Mouse (Mus musculus) hindbrain, embryonic 16.5 days (tissue): Measurements from ENCODE around the gene Foxo3. TPM values are rescaled to one million over a fixed set of nuclear protein-coding genes. Genes with fewer than 3 reads are reported as not detected.

Source experiments
- ATAC-seq: fragments of 200-750 bp; cut with Nextera tagmentation; 2 replicates; pipeline ENCODE4 v1.8.0; 2017; ENCODE audit warnings: moderate TSS enrichment, moderate library complexity
- H3K27ac ChIP-seq: fragments of 300-500 bp; sonication (generic); 2 replicates; pipeline ENCODE4 v1.5.1; 2014; ENCODE audit warnings: low read depth, mild to moderate bottlenecking, control low read depth, low read length, moderate library complexity
- H3K27me3 ChIP-seq: fragments of 300-500 bp; sonication (generic); replicated peaks from 2 replicates; pipeline ENCODE4 v1.6.1; 2014; ENCODE audit warnings: low read length; ENCODE audit not compliant: control insufficient read depth, insufficient read depth
- H3K36me3 ChIP-seq: fragments of 300-500 bp; sonication (generic); 2 replicates; pipeline ENCODE4 v1.6.1; 2014; ENCODE audit warnings: mild to moderate bottlenecking, low read length, moderate library complexity, mixed read lengths; ENCODE audit not compliant: control insufficient read depth, insufficient read depth
- H3K4me1 ChIP-seq: fragments of 300-500 bp; sonication (generic); 2 replicates; pipeline ENCODE4 v1.6.1; 2014; ENCODE audit warnings: low read depth, low read length; ENCODE audit not compliant: control insufficient read depth, insufficient read depth
- H3K4me2 ChIP-seq: fragments of 300-500 bp; sonication (generic); 2 replicates; pipeline ENCODE4 v1.6.1; 2014; ENCODE audit warnings: mild to moderate bottlenecking, low read length, control low read depth, moderate library complexity
- H3K4me3 ChIP-seq: fragments of 300-500 bp; sonication (generic); 2 replicates; pipeline ENCODE4 v1.5.1; 2014; ENCODE audit warnings: mild to moderate bottlenecking, low read length, control low read depth, moderate library complexity
- H3K9ac ChIP-seq: fragments of 300-500 bp; sonication (generic); 2 replicates; pipeline ENCODE4 v1.6.1; 2014; ENCODE audit warnings: low read depth, mild to moderate bottlenecking, control low read depth, low read length, moderate library complexity
- H3K9me3 ChIP-seq: fragments of 300-500 bp; sonication (generic); 2 replicates; pipeline ENCODE4 v1.6.1; 2014; ENCODE audit warnings: mild to moderate bottlenecking, low read length, moderate library complexity; ENCODE audit not compliant: control insufficient read depth
- WGBS: fragments of 180-500 bp; shearing (Covaris S2); extraction: QIAGEN DNeasy Blood & Tissue Kit; methylation state at CpG from one replicate; pipeline ENCODE4 v1.1.7; 2014; 5-methylcytosine and 5-hydroxymethylcytosine counted together
- polyA plus RNA-seq: library from polyadenylated mRNA; unstranded; fragments of >200 nt; fragmentation: Nextera tagmentation; extraction: Ambion mirVana; gene quantifications from 2 replicates; pipeline ENCODE4 v1.2.1, GENCODE M21; 2015

Foxo3 gene
- polyA plus RNA-seq, 1 experiment from 2014 or later, result 4.4 TPM

GRCm38 (mm10) chr10:42247125-42247816 lies 29.3 kb downstream of the Foxo3 start:
- H3K4me3 ChIP-seq, result no peak overlapping the region
- H3K9me3 ChIP-seq, result no peaks in the 10 kb centered on the region
- ATAC-seq, result no peak
- H3K27me3 ChIP-seq, result no peaks in the 10 kb centered on the region
- WGBS, result 83% methylated on average over 11 of the region's 11 CpGs
- H3K36me3 ChIP-seq, result no peaks in the 10 kb centered on the region
- no peak overlapping the region for H3K9ac ChIP-seq
- H3K27ac ChIP-seq, result no peak overlapping the region
- peaks cover 12% of the 10 kb centered on the region for H3K4me1 ChIP-seq
- H3K4me2 ChIP-seq, result no peak overlapping the region

GRCm38 (mm10) chr10:42246483-42246882 lies 30.1 kb downstream of the Foxo3 start:
- Histone ChIP-seq H3K4me2 (no peak overlapping the region), H3K9ac (no peak overlapping the region), H3K27ac (no peak overlapping the region), H3K36me3 (no peaks in the 10 kb centered on the region), H3K4me1 (peaks cover 12% of the 10 kb centered on the region), H3K9me3 (no peaks in the 10 kb centered on the region), H3K27me3 (no peaks in the 10 kb centered on the region), H3K4me3 (no peak overlapping the region)
- 74% methylated on average over 3 of the region's 3 CpGs for WGBS
- no peak for ATAC-seq

DNA sequence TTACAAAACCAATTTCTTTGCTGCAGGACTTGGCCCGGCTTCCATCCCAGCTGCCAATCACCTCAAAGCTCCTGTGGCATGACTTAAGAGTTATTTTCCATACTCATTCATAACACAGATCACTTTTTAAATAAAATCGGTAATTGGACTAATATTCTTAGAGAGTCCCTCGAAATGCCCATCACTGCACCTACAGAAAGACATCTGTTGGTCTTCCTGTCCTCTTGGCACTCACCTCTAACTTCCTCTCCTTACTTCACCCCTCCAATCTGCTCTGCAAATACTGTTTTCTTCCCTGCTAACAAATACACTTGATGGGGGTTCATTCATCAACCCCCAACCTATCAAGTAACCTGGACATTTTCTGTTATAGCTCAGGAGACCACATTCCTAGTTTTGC lies 30.9 kb downstream of the Foxo3 start:
- 90% methylated on average over 3 of the region's 3 CpGs for WGBS
- no peaks in the 10 kb centered on the region for H3K36me3 ChIP-seq
- H3K9ac ChIP-seq, result no peak overlapping the region
- ATAC-seq, result no peak
- H3K9me3 ChIP-seq, result no peaks in the 10 kb centered on the region
- no peak overlapping the region for H3K4me2 ChIP-seq
- no peaks in the 10 kb centered on the region for H3K27me3 ChIP-seq
- H3K27ac ChIP-seq, result no peak overlapping the region
- H3K4me1 ChIP-seq, result peaks cover 8% of the 10 kb centered on the region
- no peak overlapping the region for H3K4me3 ChIP-seq

GRCm38 (mm10) chr10:42245256-42245601 lies 31.3 kb downstream of the Foxo3 start:
- Histone ChIP-seq H3K4me1 (peaks cover 8% of the 10 kb centered on the region), H3K9ac (no peak overlapping the region), H3K27ac (no peak overlapping the region), H3K9me3 (no peaks in the 10 kb centered on the region), H3K27me3 (no peaks in the 10 kb centered on the region), H3K36me3 (no peaks in the 10 kb centered on the region), H3K4me3 (no peak overlapping the region), H3K4me2 (no peak overlapping the region)
- 84% methylated on average over 3 of the region's 3 CpGs for WGBS
- no peak for ATAC-seq

- Histone ChIP-seq H3K36me3 (no peaks in the 10 kb centered on the region), H3K4me2 (no peak overlapping the region), H3K4me3 (no peak overlapping the region), H3K27me3 (no peaks in the 10 kb centered on the region), H3K9ac (no peak overlapping the region), H3K4me1 (peaks cover 8% of the 10 kb centered on the region), H3K27ac (no peak overlapping the region), H3K9me3 (no peaks in the 10 kb centered on the region)
- WGBS, result 74% methylated on average over 8 of the region's 8 CpGs
- no peak for ATAC-seq
These were observed 31.9 kb downstream of the Foxo3 start for GRCm38 (mm10) chr10:42244420-42245255.

DNA sequence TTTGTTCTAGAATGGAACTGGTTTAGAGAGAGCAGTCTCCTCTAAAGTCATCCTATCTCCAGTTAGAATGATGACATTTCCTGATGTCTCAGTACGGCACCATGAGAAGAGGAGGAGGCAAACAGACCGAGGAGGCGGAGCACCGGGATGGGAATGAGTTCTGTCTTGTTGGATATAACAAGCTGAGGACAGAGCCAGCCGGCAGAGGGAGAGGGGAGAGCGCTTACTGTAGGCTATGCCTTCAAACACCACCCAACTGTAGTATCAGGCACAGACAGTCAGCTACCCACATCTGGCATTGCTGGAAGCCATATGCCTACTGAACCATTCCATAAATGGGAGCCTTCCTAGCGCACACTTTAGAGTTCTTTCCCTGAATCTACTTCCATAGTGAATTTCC lies 32.6 kb downstream of the Foxo3 start:
- WGBS, result 93% methylated on average over 7 of the region's 7 CpGs
- H3K27me3 ChIP-seq, result no peaks in the 10 kb centered on the region
- ATAC-seq, result no peak
- no peak overlapping the region for H3K9ac ChIP-seq
- H3K9me3 ChIP-seq, result no peaks in the 10 kb centered on the region
- no peak overlapping the region for H3K27ac ChIP-seq
- H3K36me3 ChIP-seq, result no peaks in the 10 kb centered on the region
- H3K4me2 ChIP-seq, result no peak overlapping the region
- H3K4me1 ChIP-seq, result peaks cover 5% of the 10 kb centered on the region
- H3K4me3 ChIP-seq, result no peak overlapping the region

DNA sequence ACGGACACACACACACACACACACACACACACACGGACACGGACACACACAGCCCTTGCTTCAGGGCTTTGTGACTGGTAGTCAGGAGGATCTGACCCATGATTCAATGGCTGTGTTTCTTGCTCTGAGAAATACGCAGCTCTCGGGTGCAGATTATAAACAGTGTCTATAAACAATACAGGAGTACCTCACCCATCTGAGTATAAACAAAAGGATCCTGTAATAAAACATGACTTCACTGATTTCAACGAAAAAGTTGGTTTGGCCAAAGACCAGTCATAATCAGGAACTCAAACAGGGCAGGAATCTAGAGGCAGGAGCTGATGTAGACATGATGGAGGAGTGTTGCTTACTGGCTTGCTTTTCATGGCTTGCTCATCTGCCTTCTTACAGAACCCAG lies 34.1 kb downstream of the Foxo3 start:
- WGBS, result 92% methylated on average over 6 of the region's 6 CpGs
- ATAC-seq, result no peak
- H3K9me3 ChIP-seq, result no peaks in the 10 kb centered on the region
- H3K36me3 ChIP-seq, result no peaks in the 10 kb centered on the region
- H3K4me3 ChIP-seq, result no peak overlapping the region
- no peak overlapping the region for H3K27ac ChIP-seq
- H3K27me3 ChIP-seq, result no peaks in the 10 kb centered on the region
- H3K4me2 ChIP-seq, result no peak overlapping the region
- no peak overlapping the region for H3K9ac ChIP-seq
- peaks cover 5% of the 10 kb centered on the region for H3K4me1 ChIP-seq

- no peak overlapping the region for H3K4me2 ChIP-seq
- H3K9ac ChIP-seq, result no peak overlapping the region
- H3K36me3 ChIP-seq, result no peaks in the 10 kb centered on the region
- 57% methylated on average over 4 of the region's 4 CpGs for WGBS
- H3K4me1 ChIP-seq, result peaks cover 5% of the 10 kb centered on the region
- no peaks in the 10 kb centered on the region for H3K27me3 ChIP-seq
- H3K27ac ChIP-seq, result no peak overlapping the region
- H3K4me3 ChIP-seq, result no peak overlapping the region
- peak; percentile 79 for ATAC-seq
- no peaks in the 10 kb centered on the region for H3K9me3 ChIP-seq
These were observed 34.8 kb downstream of the Foxo3 start for GRCm38 (mm10) chr10:42241775-42242174.

DNA sequence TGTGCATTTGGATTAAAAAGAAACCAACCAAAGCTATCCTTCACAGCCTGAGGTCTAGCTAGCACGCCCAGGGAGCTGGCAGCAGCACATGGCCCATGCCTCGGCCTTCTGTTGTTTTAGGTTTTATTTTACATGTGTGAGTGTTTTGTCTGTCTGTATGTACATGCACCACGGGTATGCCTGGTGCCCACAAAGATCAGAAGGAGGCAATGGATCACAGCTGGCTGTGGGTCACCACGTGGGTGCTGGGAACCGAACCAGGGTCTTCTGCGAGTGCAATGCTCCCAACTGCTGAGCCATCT lies 36.8 kb downstream of the Foxo3 start:
- Histone ChIP-seq H3K27me3 (no peaks in the 10 kb centered on the region), H3K4me2 (no peak overlapping the region), H3K9ac (no peak overlapping the region), H3K4me1 (peaks cover 2% of the 10 kb centered on the region; the same call in 1 of the 2 replicates), H3K4me3 (no peak overlapping the region), H3K27ac (no peak overlapping the region), H3K9me3 (no peaks in the 10 kb centered on the region), H3K36me3 (no peaks in the 10 kb centered on the region)
- ATAC-seq, result no peak
- WGBS, result 90% methylated on average over 6 of the region's 6 CpGs
